Mouse (Mus musculus): ENCODE measurements around the gene Fam53a.

The Fam53a gene

DNA sequence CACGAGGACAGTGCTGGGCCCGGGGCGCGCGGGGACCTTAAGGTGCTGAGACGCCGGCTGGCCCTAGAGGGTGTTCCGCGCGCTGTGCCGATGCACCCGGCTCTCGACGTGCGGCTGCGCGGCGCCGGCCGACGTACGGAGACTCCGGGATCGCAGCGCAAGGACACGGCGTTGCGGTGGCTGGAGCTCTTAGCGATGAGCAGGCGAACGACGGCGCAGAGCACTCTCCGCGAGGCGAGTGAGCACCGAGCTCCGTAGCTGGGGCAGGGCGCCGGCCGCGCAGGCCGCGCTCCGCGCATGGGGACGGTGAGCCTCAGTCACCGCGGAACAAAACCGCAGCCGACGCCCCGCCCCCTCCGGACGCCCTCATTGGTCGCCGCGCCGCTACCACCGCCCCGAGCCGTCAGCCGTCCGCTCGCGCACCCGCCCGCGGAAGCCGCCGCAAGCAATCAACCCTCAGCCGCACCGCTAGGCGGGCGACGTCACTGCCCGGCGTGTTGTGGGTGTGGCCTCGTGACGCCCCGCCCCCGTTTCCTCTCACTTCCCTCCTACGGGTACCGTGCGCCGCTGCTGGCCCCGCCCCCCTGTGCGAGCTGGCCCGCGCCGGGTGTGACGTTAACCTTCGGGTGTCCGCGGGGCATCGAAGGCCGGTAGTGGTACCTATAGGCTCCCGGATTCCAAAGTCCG is at the start of gene Fam53a, which contains the start of gene Gm9903:
Fam53a (minus strand) TSS at position 335 of the 687 bp plus-strand sequence.
Gm9903 (plus strand) TSS at position 625 of the 687 bp plus-strand sequence.
- peak; percentile 100 for DNase-seq

DNA sequence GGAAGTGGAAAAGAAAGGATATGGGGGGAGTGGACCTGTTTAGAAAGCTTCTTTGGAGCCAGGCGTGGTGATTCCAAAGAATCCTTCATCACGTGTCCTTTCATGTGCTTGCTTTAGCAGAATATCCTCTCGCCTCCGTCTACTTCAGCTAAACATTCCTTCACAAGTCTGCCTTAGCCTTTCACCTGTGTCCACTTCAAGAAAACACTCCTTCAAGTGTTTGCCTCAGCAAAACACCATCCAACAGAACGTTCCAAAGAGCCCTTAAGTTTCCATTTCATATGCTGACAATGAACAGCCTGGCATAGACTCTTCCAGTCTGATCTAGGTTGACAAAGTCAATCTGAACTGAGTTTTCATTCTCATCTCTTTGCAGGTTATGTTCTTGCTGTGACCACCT is 48.8 kb upstream of the Fam53a start:
- DNase-seq: no peak

DNA sequence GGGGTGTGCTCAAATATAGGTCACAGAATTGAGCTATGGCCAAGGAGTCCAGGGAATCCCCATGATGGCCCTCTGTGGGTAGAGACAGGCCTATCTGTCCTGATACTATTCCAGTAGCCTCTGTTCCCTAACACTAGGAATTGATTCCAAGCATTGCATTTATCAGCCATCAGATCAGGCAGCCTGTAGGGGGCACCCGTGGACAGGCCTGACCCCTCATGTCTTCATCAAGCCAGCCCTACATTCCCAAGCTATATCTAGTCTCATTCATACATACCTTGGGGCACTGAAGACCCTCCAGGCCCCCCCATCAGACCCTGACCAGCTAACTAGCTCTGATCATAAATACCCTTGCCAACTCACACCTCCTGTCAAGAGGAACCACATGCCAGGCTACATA is 46.5 kb upstream of the Fam53a start:
- DNase-seq: peak; percentile 87

DNA sequence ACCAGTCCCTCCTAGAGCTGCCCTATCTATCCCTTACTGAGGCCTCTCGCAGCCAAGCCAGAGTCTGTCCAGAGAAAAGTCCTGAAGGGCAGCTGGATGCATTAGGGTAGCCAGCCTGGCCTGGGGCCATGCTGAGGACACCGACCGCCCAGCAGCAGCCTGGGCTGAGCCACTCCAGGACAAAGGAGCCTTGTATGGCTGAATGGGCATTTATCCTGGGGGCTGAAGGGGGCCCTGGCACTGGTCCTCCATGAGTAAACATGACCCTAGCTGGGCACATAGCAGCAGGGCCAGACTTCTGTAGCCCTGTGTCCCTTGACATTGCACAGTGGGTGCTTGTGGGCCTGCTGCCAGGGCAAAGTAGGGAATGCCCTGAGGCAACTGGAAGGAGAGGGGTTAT is 45.0 kb upstream of the Fam53a start:
- DNase-seq: no peak

DNA sequence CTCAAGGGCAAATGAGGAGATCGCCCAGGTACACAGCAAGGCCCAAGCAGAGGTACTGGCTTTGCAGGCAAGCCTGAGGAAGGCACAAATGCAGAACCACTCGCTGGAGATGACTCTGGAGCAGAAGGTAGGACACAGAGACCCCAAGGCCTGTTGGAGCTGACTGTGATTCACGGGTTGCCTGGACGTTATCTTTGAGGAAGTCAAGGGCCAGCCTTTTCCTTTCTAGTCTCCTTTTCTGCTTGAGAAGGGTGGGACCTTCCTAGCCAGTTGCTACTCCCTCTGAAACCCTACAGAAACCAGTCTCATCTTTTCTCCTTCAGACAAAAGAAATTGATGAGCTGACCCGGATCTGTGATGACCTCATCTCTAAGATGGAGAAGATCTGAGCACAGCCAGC is 42.2 kb upstream of the Fam53a start:
- DNase-seq: no peak

DNA sequence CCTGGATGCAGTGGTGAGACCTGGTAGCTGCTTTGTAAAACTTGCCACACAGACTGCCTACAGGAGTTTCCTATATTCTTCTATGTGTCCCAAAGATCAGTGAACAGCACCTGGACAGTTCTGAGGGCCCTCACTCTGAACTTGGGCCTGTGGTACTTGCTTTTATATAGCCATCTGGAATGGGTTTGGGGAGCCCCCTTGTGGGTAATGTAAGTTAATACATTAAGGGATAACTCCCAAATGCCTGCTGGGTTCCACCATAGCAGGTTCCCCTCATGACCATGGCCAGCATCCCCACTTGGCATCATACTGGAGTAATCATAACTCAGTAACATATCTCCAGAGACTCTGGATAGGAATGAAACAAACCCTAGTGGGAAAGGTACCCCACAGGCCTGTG is 38.8 kb upstream of the Fam53a start:
- DNase-seq: peak; percentile 53

DNA sequence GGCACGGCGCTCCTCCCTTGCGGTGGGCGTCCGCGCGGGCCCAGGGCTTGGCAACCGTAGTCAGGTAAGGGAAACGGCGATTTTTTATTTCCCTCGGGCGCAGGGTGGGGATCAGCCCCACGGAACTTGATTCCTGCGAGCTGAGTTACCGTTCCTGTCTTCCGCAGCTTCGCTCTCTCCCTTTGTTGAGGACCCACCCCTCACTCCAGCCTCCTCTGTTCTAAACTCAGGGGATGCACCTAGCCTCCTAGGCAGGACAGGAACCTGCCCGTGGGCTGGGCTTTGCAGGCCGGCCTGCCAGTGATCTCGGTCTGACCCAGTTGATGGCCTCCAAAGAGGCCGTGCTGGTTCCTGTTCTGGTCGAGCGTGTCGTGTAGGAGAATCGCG is 29.2 kb upstream of the Fam53a start:
- no peak for DNase-seq

DNA sequence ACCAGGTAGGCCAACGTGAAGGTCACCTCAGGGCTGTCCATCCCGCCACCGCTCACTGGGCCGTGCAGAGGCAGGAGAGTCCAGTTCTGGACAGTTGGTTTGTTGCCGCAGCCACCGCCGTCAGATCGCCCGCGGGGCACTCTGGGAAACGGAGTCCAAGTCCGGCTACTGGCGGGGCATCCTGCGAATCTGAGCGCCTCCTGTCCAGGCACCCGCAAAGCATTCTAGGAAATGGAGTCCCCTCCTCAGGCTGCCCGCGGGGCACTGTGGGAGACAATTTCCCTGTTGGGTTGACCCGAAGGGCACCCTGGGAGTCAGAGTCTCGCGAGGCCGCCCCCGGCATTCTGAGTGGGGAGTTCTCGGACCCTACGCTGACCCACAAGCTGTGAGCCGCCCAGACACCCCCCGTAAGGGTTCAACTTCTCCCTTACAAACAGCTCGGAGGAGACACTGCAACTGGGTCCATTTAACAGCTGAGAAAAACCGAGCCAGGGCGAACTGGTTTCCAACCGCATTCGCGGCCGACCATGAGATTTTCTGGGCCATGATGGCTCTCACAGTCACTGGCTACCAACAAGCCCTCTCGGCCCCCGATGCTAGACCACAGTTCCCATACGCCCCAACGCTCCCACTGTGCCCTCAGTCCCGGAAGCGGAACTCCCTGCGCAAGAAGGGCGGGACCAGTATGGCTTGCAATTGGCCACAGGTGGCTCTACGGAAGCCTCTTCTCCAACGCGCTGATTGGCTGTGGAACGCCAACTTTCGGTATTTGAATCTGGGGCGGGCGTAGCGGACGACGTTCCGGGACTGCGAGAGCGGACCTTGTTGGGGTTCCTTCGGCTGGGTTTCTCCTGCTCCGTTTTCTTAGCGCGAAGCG is 28.6 kb upstream of the Fam53a start, which contains the start of the genes Tacc3 and Tmem129:
Tacc3 (plus strand) TSS at position 342 of the 877 bp plus-strand sequence.
Tmem129 (minus strand) TSS at position 630 of the 877 bp plus-strand sequence.
- DNase-seq: peak; percentile 98

DNA sequence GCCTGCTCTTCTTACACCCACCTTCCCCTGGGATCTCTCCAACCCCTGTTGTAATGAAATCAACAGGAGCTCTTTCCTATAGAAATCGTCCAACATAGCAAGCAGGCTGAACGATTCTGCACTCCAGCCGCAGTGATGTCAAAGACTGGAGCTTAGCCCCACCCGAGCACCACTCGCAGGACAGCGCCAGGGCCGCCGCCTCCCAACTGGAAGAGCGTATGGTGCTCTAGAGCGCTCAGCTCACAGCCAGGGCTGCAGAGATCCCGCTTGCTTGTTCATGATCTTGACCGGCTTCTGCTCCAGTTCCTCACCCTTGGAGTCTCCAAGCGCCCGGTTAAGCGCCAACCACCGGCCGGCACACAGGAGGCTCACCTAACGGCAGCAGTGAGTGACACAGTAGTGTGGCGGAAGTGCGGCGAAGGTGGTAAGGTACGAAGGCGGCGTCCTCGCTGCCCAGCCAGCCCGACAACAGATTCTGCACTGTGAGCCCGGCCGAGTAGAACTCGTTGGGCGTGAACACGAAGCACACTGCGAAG is 27.9 kb upstream of the Fam53a start:
- no peak for DNase-seq

DNA sequence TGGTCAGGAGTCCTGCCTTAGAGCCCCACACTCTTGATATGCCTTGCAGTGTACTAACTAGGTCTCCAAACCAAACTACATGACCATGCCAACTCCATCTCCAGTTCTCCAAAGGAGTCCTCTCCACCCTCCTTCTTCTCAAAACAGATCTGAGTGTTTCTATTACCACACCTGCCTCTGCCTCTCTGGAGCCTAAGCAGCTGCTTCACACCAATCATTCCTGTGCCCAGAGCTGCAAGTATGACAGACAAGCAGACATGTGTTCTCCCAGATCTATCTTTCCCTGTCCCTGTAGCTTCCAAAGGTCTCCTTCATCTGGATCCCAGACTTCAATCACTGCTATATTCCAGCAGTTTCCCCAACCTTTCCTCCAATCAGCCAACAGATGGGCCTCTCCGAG is 27.3 kb upstream of the Fam53a start:
- no peak for DNase-seq

DNA sequence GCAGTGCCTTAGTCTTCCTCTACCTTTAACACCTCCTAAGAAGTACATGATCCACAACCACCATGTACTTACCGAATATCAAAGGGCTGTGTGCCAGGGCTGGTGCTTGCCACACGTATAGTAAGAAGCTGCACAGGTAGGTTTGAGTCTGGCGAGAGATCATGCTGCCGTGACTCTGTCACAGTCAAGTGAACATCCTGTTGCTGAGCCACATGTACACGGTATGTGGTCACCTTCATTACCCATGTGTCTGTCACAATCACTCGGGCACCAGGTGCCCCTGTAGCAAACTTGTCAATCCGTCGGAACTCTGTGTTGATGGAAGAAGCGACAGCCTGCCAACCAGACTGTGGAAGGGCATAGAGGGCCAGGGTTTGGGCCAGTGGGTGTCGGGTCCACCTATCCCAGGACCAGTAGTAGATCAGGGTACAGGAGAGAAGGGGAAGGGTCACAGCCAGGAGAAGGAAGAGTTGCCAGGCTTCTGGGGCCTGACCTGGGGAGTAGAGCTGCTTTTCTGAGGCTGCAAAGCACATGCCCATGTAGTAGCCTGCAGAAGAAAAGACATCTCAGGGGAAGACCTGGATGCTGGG is 25.9 kb upstream of the Fam53a start:
- no peak for DNase-seq

DNA sequence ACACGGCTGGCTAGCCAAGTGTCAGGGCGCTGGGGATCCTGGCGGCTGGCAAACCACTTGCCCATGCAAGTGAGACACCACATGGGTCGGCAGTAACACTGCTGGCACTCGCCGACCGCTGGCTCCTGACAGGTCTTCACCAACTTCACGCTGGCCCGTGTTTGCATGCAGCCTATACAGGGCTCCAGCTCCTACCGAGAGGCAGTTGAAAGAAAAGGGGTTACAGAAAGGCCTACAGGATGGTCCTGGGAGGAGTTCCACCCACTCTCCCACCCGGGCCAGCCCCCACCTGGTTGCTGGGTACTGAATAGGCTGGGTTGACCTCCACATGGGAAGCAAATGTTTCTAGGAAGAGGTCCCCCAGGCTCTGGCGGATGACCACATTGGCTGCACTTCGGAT is 25.0 kb upstream of the Fam53a start:
- DNase-seq: peak; percentile 27

DNA sequence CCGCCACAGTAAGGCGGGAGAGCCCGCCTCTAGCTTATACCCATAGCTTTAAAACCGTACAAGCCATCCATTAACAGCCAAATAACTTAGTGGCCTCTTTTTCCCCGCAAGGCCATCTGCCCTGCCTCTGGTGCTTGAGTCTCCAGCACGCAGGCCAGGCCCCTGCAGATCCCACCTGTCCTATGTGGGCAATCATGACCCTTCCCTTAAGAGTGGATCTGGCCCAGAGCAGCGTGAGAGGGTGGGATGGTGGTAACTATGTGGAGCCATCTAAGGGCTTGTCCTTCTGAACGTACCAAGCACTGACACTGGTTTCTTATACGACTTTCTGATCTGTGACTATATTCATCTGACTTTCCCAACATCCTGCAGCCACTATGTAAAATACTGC is 23.3 kb upstream of the Fam53a start:
- no peak for DNase-seq

DNA sequence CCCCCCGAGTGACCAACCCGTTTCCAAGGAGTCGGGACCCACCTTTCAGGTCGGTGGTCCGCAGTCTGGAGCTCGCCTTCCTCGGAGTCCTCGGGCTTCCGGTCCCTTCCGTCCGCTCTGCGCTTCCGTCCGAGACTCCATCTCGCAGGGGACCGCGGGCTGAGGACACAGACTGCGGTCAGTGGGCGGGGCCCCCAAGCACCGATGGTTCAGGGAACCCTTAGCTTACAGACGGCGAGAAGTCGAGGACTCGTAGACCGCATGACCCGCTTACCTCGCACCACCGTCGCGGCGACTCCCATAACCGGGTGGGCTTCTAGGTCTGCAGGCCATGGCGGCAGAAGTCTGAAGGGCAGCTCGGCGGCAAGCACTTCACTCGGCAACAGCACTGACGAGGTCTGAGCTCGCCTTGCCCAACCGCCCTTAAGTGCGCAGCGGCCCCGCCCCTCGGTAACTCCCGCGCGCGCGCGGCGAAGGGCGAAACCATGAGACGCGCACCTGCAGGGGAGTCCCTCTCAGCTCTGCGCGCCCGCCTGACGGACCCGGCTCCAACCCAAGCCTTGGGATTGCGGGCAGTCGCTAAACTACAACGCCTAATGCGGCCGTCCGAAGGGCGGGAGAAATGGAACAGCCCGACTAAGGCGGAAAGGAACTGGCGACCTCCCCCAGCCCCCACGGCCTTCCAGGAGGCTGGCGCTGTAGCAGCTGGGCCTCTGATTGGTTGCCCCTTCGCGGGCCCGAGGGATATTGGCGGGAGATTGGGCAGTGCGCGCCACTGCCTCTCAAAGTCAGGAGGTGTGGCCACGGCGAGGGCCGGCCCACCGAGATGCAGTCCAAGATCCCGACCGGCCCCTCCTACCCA is 22.7 kb upstream of the Fam53a start, which contains the start of gene Slbp:
Slbp (minus strand) TSS at position 654 of the 862 bp plus-strand sequence.
- DNase-seq: peak; percentile 98

DNA sequence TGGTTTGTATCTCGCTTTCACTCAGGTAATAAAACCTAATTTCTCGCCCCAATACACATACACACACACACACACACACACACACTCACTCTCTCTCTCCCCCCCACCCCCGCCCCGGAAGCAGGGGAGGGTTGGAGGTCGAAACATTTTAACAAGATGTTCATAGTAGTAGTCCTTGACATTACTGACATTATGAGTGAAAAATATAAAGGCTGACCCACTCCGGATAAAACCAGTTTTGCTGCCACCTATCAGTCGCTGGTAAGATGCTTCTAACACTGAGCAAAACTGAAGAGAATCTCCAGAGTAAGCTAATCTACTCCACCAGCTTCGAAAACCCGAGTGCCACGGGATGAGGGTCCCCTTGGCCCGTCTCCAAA is 22.1 kb upstream of the Fam53a start:
- DNase-seq: no peak

DNA sequence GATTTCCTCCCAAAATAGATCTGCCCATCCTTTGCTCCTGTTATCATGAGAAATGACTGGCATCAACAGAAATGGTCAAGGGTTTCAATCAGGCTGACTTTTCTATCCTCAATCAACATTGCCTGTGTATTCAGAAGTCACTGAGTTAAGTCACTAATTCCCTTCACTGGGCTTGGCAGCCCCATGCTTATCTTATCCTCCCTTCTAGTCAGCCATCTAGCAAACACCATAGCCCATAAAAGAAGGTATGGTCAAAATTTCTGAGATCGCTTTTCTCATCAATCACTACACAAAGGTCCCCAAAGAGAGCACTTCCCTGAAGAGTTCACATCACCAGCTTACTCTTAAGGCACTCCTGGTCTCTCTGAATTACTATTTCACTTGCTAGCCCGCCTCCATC is 21.6 kb upstream of the Fam53a start:
- DNase-seq: no peak

DNA sequence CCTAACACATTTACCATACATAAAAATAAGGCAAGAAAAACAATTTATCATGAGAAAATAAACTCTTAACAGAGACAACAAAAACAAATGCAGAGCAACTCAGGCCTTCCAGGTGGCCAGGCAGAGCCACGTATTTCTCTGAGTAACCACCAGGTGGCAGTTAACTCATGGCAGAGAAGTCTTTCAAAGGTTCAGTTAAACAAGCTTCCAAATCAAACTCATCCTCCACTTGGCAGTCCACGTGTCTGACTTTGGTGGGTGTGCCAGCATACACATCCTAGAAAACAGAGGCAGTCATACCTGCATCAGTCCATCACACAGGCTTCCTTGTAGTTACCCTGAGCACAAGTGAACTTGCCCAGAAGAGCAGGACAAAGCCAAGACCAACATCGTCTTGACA is 11.2 kb upstream of the Fam53a start:
- peak; percentile 57 for DNase-seq

DNA sequence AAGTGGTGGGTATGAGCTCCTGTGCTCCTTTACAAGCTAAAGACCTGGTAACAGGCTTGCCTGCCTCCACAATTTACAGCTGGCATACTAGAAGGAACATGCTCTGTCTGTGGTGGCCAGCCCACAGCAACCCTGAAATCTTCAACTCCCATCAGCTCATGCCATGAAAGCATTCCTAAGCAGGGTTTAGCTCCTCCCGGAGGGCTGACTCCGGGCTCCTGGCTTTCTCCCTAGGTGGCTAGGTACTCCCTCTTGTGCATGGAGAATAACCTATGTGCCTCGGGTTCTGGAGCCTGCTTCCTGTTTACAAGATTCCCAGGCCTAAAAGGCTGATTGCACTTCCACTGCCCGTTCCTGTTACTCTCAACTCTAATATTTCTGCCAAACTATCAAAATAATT is 9.4 kb upstream of the Fam53a start:
- DNase-seq: peak; percentile 10

DNA sequence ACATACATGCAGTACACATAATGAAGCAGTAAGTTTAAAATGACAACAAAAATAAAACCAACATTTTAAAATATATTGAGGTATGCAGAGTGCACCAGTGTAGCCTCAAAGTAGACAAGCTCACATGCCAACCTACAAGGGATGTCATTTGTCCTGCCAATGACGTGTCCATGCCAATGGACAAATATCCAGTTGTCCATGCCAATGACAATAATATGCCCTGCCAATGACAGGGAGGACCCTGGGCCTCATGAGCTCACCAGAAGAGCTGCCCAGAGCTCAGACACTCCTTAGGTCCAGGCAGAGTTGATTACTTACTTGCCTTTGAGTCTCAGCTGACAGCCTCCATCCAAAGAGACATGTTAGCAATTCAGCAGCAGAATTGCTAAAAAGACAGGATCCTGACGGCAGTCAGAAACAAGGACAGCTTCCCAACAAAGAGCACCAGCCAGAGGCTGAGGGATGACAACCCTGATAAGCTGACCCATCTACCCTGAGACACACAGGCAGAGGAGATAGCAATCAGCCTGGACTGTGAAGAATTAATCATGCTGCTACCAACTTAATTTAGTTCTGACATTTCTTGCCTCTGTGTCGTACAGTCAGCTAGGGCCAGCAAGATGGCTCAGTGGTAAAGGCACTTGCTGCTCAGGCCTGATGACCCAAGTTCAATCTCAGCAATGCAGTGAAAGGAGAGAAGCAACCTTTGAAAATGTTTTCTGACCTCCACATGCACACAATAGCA is 8.3 kb upstream of the Fam53a start:
- DNase-seq: no peak

DNA sequence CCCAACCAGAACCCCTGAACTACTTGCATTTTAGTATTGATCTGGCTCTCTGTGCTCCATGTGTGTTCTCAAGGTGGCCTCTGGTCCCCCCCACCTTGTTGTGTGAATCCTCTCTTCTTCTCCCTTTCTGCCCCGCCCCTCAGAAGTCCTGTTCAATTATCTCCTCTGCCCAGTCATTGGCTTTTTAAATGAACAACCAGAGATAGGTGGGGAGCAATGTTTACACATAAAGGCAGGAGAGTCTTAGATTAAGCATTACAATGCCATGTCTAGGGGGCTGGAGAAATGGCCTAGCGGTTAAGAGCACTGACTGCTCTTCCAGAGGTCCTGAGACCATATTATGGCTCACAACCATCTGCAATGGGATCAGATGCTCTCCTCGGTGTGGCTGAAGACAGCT is 5.9 kb upstream of the Fam53a start:
- DNase-seq: no peak

DNA sequence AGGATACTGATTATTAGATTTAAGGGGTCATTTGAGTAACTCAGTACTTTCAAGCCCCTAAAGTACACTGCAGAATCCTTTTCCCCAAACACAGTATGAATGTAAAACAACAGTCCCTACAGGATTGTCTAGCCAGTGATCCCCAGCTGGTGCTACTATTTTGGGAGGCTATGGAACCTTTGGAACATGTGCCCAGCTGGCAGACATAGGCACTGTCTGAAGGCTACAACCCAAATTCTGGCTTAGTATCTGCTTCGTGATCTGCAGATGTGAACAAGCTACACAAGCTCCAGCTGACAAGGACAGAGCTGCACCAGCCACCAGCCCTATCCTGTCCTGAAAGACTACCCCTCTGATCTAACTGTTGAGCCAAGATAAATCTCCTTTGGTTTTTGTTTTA is 3.1 kb upstream of the Fam53a start:
- DNase-seq: no peak

DNA sequence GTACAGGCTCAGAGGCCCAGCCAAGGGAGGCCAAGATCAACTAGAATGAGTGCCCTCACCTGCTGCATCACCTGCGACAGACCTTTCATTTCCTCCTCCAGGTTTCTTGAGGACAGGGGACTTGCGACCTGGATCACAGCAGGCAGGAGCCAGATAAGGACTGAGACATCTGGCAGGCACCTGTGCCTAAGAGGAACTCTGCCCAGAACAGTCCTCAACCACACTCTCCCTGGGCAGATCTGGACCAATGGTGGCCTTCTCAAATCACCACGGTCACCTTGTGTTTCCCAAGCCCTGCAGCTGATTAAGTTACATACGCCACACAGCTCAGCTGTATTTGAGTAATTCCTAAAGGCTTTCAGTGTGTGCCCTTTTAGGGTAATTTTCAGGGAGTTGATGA is 1.2 kb upstream of the Fam53a start:
- DNase-seq: peak; percentile 11

Data from kidney, postnatal 10 days (tissue).